Mouse (Mus musculus): ENCODE data around the gene Zfp106.

Zfp106 gene

GRCm38 (mm10) chr2:120476277-120477087 lies 87.2 kb downstream of the Zfp106 start:
- no peak for DNase-seq (ENCODE audit: low read depth, low spot score)

- no peak for DNase-seq (ENCODE audit: low read depth, low spot score)
These were observed 92.8 kb downstream of the Zfp106 start for GRCm38 (mm10) chr2:120470856-120471255.

- no peak for DNase-seq (ENCODE audit: low read depth, low spot score)
These were observed 93.9 kb downstream of the Zfp106 start for GRCm38 (mm10) chr2:120469715-120470114.

- no peak for DNase-seq (ENCODE audit: low read depth, low spot score)
These were observed 94.4 kb downstream of the Zfp106 start for GRCm38 (mm10) chr2:120469220-120469619.

- DNase-seq (ENCODE audit: low read depth, low spot score) = no peak
These were observed 95.6 kb downstream of the Zfp106 start for GRCm38 (mm10) chr2:120468011-120468410.

- DNase-seq (ENCODE audit: low read depth, low spot score) = no peak
These were observed 98.3 kb downstream of the Zfp106 start for GRCm38 (mm10) chr2:120465397-120465785.

GRCm38 (mm10) chr2:120464732-120465396 lies 98.8 kb downstream of the Zfp106 start:
- DNase-seq (ENCODE audit: low read depth, low spot score) = no peak

- DNase-seq (ENCODE audit: low read depth, low spot score) = no peak
These were observed 99.6 kb downstream of the Zfp106 start for GRCm38 (mm10) chr2:120464091-120464490.

GRCm38 (mm10) chr2:120463328-120463727 lies 100.3 kb downstream of the Zfp106 start:
- no peak for DNase-seq (ENCODE audit: low read depth, low spot score)

- DNase-seq (ENCODE audit: low read depth, low spot score) = no peak
These were observed 103.4 kb downstream of the Zfp106 start for GRCm38 (mm10) chr2:120460216-120460615.
